Mouse (Mus musculus) midbrain, embryonic 16.5 days (tissue): ENCODE data around the gene Rbm38. TPM values are rescaled to one million over a fixed set of nuclear protein-coding genes. Genes with fewer than 3 reads are reported as not detected.
A peak's percentile ranks its signal among the peaks of the same experiment; 100 is the strongest.

Experiments
- ATAC-seq: fragments of 200-750 bp; cut with Nextera tagmentation; 2 replicates; pipeline ENCODE4 v1.8.0; 2017; ENCODE audit warnings: moderate TSS enrichment
- H3K27ac ChIP-seq: fragments of 300-500 bp; sonication (generic); 2 replicates; pipeline ENCODE4 v1.5.1; 2014; ENCODE audit warnings: mild to moderate bottlenecking, low read length, mixed read lengths
- H3K27me3 ChIP-seq: fragments of 300-500 bp; sonication (generic); 2 replicates; pipeline ENCODE4 v1.6.1; 2014; ENCODE audit warnings: low read depth, low read length, mixed read lengths; ENCODE audit not compliant: control insufficient read depth, insufficient read depth
- H3K36me3 ChIP-seq: fragments of 300-500 bp; sonication (generic); 2 replicates; pipeline ENCODE4 v1.6.1; 2014; ENCODE audit warnings: mild to moderate bottlenecking, low read length, moderate library complexity, mixed read lengths; ENCODE audit not compliant: control insufficient read depth, insufficient read depth
- H3K4me1 ChIP-seq: fragments of 300-500 bp; sonication (generic); 2 replicates; pipeline ENCODE4 v1.6.1; 2014; ENCODE audit warnings: mild to moderate bottlenecking, low read length, mixed read lengths; ENCODE audit not compliant: control insufficient read depth, insufficient read depth
- H3K4me2 ChIP-seq: fragments of 300-500 bp; sonication (generic); 2 replicates; pipeline ENCODE4 v1.6.1; 2014; ENCODE audit warnings: mild to moderate bottlenecking, low read length, mixed read lengths
- H3K4me3 ChIP-seq: fragments of 300-500 bp; sonication (generic); 2 replicates; pipeline ENCODE4 v1.5.1; 2014; ENCODE audit warnings: low read depth, mild to moderate bottlenecking, low read length, moderate library complexity, mixed read lengths
- H3K9ac ChIP-seq: fragments of 300-500 bp; sonication (generic); 2 replicates; pipeline ENCODE4 v1.6.1; 2014; ENCODE audit warnings: low read depth, low read length, mixed read lengths
- H3K9me3 ChIP-seq: fragments of 300-500 bp; sonication (generic); replicated peaks from 2 replicates; pipeline ENCODE4 v1.6.1; 2014; ENCODE audit warnings: mild to moderate bottlenecking, low read length, mixed read lengths; ENCODE audit not compliant: control insufficient read depth, poor library complexity, severe bottlenecking
- WGBS: fragments of 180-500 bp; shearing (Covaris S2); extraction: QIAGEN DNeasy Blood & Tissue Kit; methylation state at CpG from one replicate; pipeline ENCODE4 v1.1.7; 2014; 5-methylcytosine and 5-hydroxymethylcytosine counted together
- polyA plus RNA-seq: library from polyadenylated mRNA; unstranded; fragments of >200 nt; fragmentation: Nextera tagmentation; extraction: Ambion mirVana; gene quantifications from 2 replicates; pipeline ENCODE4 v1.2.1, GENCODE M21; 2015

Gene Rbm38
- polyA plus RNA-seq, 1 experiment from 2014 or later: 9.9 TPM

DNA sequence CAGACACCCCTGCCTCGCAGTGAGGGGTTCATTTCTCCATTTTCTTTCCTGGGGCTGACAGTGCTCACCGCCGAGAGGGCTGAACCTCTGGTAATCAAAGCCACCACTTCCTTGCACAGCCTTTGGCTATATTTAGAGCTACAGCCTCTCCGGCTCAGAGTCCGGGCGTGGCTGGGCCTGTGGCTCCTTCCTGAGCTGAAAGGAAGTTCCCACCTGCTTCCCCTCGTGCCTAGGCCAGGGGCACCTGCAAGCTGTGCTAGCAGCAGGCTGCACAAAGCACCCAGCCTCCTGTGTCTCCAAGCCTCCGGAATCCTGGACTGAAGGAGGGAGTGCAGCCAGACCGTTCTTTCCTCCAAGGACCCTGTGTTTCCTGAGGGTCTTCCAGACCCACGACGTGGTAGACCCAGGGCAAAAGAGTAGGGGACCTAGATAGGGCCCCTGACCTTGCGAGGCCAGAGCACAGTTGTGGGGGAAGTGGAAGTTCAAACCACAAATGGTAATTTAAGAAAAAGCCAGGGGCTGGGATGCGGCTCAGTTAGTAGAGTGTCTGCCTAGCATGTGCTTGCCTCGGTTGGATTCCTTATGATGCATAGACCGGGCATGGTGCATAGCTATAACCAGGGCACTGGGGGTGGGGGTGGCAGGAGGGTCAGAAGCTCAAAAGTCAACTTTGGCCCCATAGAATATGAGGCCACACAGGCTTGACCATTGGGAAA lies 26.4 kb downstream of the Rbm38 start:
- Histone ChIP-seq H3K27ac (no peak overlapping the region), H3K9ac (no peak overlapping the region), H3K4me1 (no peaks in the 10 kb centered on the region), H3K36me3 (no peaks in the 10 kb centered on the region), H3K4me3 (no peak overlapping the region), H3K9me3 (no peaks in the 10 kb centered on the region), H3K4me2 (no peak overlapping the region), H3K27me3 (no peaks in the 10 kb centered on the region)
- no peak for ATAC-seq
- 77% methylated on average over 15 of the region's 15 CpGs for WGBS

GRCm38 (mm10) chr2:173047471-173047870 lies 27.2 kb downstream of the Rbm38 start:
- Histone ChIP-seq H3K27me3 (no peaks in the 10 kb centered on the region), H3K9me3 (no peaks in the 10 kb centered on the region), H3K9ac (0 out of 2 replicates have a peak overlapping the region, but pooled peaks have one; percentile 6), H3K36me3 (no peaks in the 10 kb centered on the region), H3K4me3 (no peak overlapping the region), H3K27ac (no peak overlapping the region), H3K4me1 (no peaks in the 10 kb centered on the region), H3K4me2 (no peak overlapping the region)
- 42% methylated on average over 5 of the region's 5 CpGs for WGBS
- ATAC-seq: no peak

DNA sequence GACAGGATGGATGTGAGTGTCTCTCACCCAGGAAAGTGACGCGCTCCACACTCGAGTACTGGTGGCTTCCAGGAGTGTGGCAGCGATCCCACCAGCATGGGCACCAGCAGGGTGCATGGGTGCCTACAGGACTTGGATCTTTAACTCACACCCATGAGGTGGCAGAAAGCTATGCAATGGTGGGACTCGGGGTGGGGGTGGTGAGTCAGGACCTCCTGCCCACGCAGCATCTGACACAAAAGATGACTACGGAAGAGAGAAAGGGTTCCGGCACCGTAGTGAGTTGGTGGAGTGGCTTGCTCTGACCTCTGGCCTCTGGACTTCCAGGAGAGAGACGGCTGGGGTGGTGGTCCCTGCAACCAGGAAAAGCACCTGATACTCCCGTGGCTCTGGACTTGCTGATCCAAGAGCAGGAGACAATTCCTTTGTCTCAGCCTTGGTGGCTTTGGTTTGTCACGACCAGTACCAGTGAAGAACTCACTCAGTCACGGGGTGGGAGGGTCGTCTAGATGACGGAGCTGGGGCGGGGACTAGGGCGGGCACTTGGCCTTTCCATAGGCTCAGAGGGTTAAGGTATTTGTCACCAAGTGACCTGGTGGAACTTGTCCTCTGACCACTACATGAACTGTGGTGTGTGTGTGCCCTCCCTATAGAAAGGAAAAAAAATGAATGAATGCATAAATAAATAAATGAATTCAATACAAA lies 27.9 kb downstream of the Rbm38 start:
- no peaks in the 10 kb centered on the region for H3K36me3 ChIP-seq
- no peak overlapping the region for H3K27ac ChIP-seq
- no peak overlapping the region for H3K4me3 ChIP-seq
- no peak for ATAC-seq
- H3K4me2 ChIP-seq: no peak overlapping the region
- H3K9ac ChIP-seq: no peak overlapping the region
- H3K9me3 ChIP-seq: no peaks in the 10 kb centered on the region
- H3K4me1 ChIP-seq: no peaks in the 10 kb centered on the region
- WGBS: 58% methylated on average over 17 of the region's 17 CpGs
- H3K27me3 ChIP-seq: no peaks in the 10 kb centered on the region

- no peak overlapping the region for H3K4me3 ChIP-seq
- ATAC-seq: no peak
- no peaks in the 10 kb centered on the region for H3K9me3 ChIP-seq
- H3K27ac ChIP-seq: no peak overlapping the region
- H3K36me3 ChIP-seq: no peaks in the 10 kb centered on the region
- 85% methylated on average over 3 of the region's 3 CpGs for WGBS
- no peak overlapping the region for H3K4me2 ChIP-seq
- H3K9ac ChIP-seq: no peak overlapping the region
- H3K27me3 ChIP-seq: no peaks in the 10 kb centered on the region
- H3K4me1 ChIP-seq: no peaks in the 10 kb centered on the region
Observed at GRCm38 (mm10) chr2:173049231-173049630, 28.9 kb downstream of the Rbm38 start.

DNA sequence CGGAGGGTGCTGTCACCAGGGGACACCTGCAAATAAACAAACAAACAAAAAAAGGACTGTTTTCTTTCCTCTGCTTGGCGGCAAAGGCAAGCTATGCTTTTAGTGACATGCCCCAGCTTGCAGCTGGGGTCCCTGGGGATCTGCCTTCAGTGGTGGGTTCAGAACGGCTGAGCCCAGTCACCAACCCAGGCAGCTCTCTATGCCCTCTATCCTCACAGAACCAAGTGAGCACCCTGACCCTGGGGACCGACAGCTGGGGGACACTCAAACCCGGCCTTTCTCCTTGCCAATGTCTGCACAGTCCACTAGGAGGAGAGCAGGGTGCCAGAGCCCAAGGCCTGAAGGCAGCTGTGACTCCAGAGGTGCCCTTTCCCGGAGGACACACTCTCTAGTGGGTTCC lies 29.5 kb downstream of the Rbm38 start:
- WGBS: 44% methylated on average over 6 of the region's 6 CpGs

GRCm38 (mm10) chr2:173050604-173051382 lies 30.5 kb downstream of the Rbm38 start:
- H3K27me3 ChIP-seq: no peaks in the 10 kb centered on the region
- H3K9me3 ChIP-seq: no peaks in the 10 kb centered on the region
- no peak overlapping the region for H3K9ac ChIP-seq
- no peaks in the 10 kb centered on the region for H3K4me1 ChIP-seq
- 32% methylated on average over 8 of the region's 8 CpGs for WGBS
- H3K4me2 ChIP-seq: no peak overlapping the region
- H3K4me3 ChIP-seq: no peak overlapping the region
- H3K36me3 ChIP-seq: no peaks in the 10 kb centered on the region
- ATAC-seq: no peak
- H3K27ac ChIP-seq: no peak overlapping the region

More for the DNA sequence above, 29.5 kb downstream of the Rbm38 start:
- H3K27ac ChIP-seq: no peak overlapping the region
- no peaks in the 10 kb centered on the region for H3K36me3 ChIP-seq
- no peaks in the 10 kb centered on the region for H3K9me3 ChIP-seq
- no peak for ATAC-seq
- H3K4me2 ChIP-seq: no peak overlapping the region
- H3K4me3 ChIP-seq: no peak overlapping the region
- H3K4me1 ChIP-seq: no peaks in the 10 kb centered on the region
- no peak overlapping the region for H3K9ac ChIP-seq
- no peaks in the 10 kb centered on the region for H3K27me3 ChIP-seq

DNA sequence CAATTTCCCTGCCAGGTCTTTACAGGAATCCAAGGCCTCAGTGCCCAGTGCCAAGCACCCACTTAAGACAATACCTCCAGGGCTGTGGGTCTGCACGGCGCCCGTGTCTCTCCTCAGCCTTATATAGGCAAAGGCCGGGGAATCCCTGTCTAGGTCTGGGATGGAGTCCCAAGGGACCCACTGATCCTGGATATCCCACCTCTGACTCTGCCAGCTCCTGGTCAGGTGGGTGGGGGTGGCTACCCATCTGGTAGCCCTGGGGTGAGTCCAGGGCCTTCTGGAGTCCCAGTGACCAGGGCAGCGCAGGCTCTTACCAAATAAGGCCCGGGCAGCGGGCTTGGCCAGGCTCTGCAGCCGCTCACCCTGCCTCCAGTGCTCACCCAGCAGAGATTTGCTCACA lies 32.6 kb downstream of the Rbm38 start:
- no peak overlapping the region for H3K4me3 ChIP-seq
- 91% methylated on average over 8 of the region's 8 CpGs for WGBS
- no peaks in the 10 kb centered on the region for H3K36me3 ChIP-seq
- ATAC-seq: no peak
- H3K27ac ChIP-seq: no peak overlapping the region
- no peak overlapping the region for H3K9ac ChIP-seq
- no peaks in the 10 kb centered on the region for H3K4me1 ChIP-seq
- no peaks in the 10 kb centered on the region for H3K27me3 ChIP-seq
- no peak overlapping the region for H3K4me2 ChIP-seq
- H3K9me3 ChIP-seq: no peaks in the 10 kb centered on the region

- H3K27me3 ChIP-seq: no peaks in the 10 kb centered on the region
- H3K9me3 ChIP-seq: no peaks in the 10 kb centered on the region
- no peak overlapping the region for H3K27ac ChIP-seq
- H3K9ac ChIP-seq: no peak overlapping the region
- 81% methylated on average over 6 of the region's 6 CpGs for WGBS
- H3K4me2 ChIP-seq: no peak overlapping the region
- no peaks in the 10 kb centered on the region for H3K4me1 ChIP-seq
- ATAC-seq: no peak
- H3K4me3 ChIP-seq: no peak overlapping the region
- H3K36me3 ChIP-seq: no peaks in the 10 kb centered on the region
Observed at GRCm38 (mm10) chr2:173053846-173054245, 33.5 kb downstream of the Rbm38 start.
